Mouse (Mus musculus): ENCODE measurements at regions not wholly inside any gene's neighbourhood (a gene's known extent, or its start where the extent isn't known, plus 50 kb on each side); places are given as distances from the start of the nearest gene placed in this dataset.

- DNase-seq = no peak
Measured at GRCm38 (mm10) chr17:51391871-51392270, 212.7 kb upstream of the Tbc1d5 start.

- DNase-seq = no peak
Measured at GRCm38 (mm10) chr17:51382552-51382951, 203.4 kb upstream of the Tbc1d5 start.

GRCm38 (mm10) chr17:51371937-51372479, 192.9 kb upstream of the Tbc1d5 start:
- DNase-seq = no peak

GRCm38 (mm10) chr17:51370990-51371389, 191.8 kb upstream of the Tbc1d5 start:
- DNase-seq = no peak

GRCm38 (mm10) chr17:51370085-51370484, 190.9 kb upstream of the Tbc1d5 start:
- DNase-seq = no peak

GRCm38 (mm10) chr17:51362801-51363200, 183.6 kb upstream of the Tbc1d5 start:
- DNase-seq = no peak

- no peak for DNase-seq
Measured at GRCm38 (mm10) chr17:51362271-51362670, 183.1 kb upstream of the Tbc1d5 start.

GRCm38 (mm10) chr17:51358362-51358739, 179.2 kb upstream of the Tbc1d5 start:
- DNase-seq = no peak

GRCm38 (mm10) chr17:51357690-51358361, 178.7 kb upstream of the Tbc1d5 start:
- DNase-seq = no peak

GRCm38 (mm10) chr17:51356447-51356846, 177.3 kb upstream of the Tbc1d5 start:
- DNase-seq = no peak

- DNase-seq = no peak
Measured at GRCm38 (mm10) chr17:51321868-51322267, 142.7 kb upstream of the Tbc1d5 start.

GRCm38 (mm10) chr17:51321025-51321424, 141.9 kb upstream of the Tbc1d5 start:
- peak; percentile 1 for DNase-seq

- DNase-seq = no peak
Measured at GRCm38 (mm10) chr17:51304964-51305363, 125.8 kb upstream of the Tbc1d5 start.

- DNase-seq = no peak
Measured at GRCm38 (mm10) chr17:51290741-51291140, 111.6 kb upstream of the Tbc1d5 start.

GRCm38 (mm10) chr17:51288751-51289150, 109.6 kb upstream of the Tbc1d5 start:
- DNase-seq = peak; percentile 13

- DNase-seq = no peak
Measured at GRCm38 (mm10) chr17:51287878-51288277, 108.7 kb upstream of the Tbc1d5 start.

- no peak for DNase-seq
Measured at GRCm38 (mm10) chr17:51285362-51285761, 106.2 kb upstream of the Tbc1d5 start.

GRCm38 (mm10) chr17:51278771-51279170, 99.6 kb upstream of the Tbc1d5 start:
- no peak for DNase-seq

- DNase-seq = no peak
Measured at GRCm38 (mm10) chr17:51278094-51278493, 98.9 kb upstream of the Tbc1d5 start.

GRCm38 (mm10) chr17:51277161-51277560, 98.0 kb upstream of the Tbc1d5 start:
- DNase-seq = no peak

GRCm38 (mm10) chr17:51272025-51272424, 92.9 kb upstream of the Tbc1d5 start:
- DNase-seq = no peak

- no peak for DNase-seq
Measured at GRCm38 (mm10) chr17:51262946-51263345, 83.8 kb upstream of the Tbc1d5 start.

- DNase-seq = no peak
Measured at GRCm38 (mm10) chr17:51262404-51262803, 83.3 kb upstream of the Tbc1d5 start.

- no peak for DNase-seq
Measured at GRCm38 (mm10) chr17:51258316-51258715, 79.2 kb upstream of the Tbc1d5 start.

- no peak for DNase-seq
Measured at GRCm38 (mm10) chr17:51248543-51248942, 69.4 kb upstream of the Tbc1d5 start.

All from cerebellum, adult 8-10 months (tissue).